Mouse (Mus musculus) MEL (cell line): Measurements from ENCODE around the gene Fbxw8. TPM values are rescaled to one million over a fixed set of nuclear protein-coding genes. Genes with fewer than 3 reads are reported as not detected.

Experiments
- DNase-seq: peaks from one replicate; pipeline ENCODE4 v3.0.0; 2011; ENCODE audit warnings: low read depth, low spot score
- H3K27ac ChIP-seq: 2 replicates; pipeline ENCODE4 v1.5.1; 2012; ENCODE audit warnings: low read depth, mild to moderate bottlenecking, control low read depth, low read length, moderate library complexity; ENCODE audit not compliant: control insufficient read depth
- H3K27me3 ChIP-seq, 2 experiments: fragments of 150-350 bp in 1 of 2; sonication (generic) in 1 of 2; 2 replicates each; pipeline ENCODE4 v1.6.1; 2012; ENCODE audit warnings: low read length in 2 of 2, mild to moderate bottlenecking in 2 of 2, improper control_type of control experiment in 1 of 2, moderate library complexity in 1 of 2; ENCODE audit not compliant: insufficient read depth in 2 of 2, control insufficient read depth in 1 of 2
- H3K36me3 ChIP-seq, 2 experiments: 2 replicates each; pipeline ENCODE4 v1.6.1; 2012 to 2014; ENCODE audit warnings: low read length in 2 of 2, improper control_type of control experiment in 1 of 2, inconsistent platforms in 1 of 2, mild to moderate bottlenecking in 1 of 2; ENCODE audit not compliant: insufficient read depth in 2 of 2, control insufficient read depth in 1 of 2
- H3K4me1 ChIP-seq, 2 experiments: fragments of 150-350 bp in 1 of 2; sonication (generic) in 1 of 2; 2 replicates each; pipeline ENCODE4 v1.6.1; 2012; ENCODE audit warnings: low read length in 2 of 2, improper control_type of control experiment in 1 of 2, mild to moderate bottlenecking in 1 of 2; ENCODE audit not compliant: insufficient read depth in 2 of 2, control insufficient read depth in 1 of 2
- H3K4me3 ChIP-seq, 2 experiments: fragments of 150-350 bp in 1 of 2; sonication (generic) in 1 of 2; 2 replicates each; pipeline ENCODE4 v1.5.1; 2012; ENCODE audit warnings: low read depth in 2 of 2, low read length in 2 of 2, mild to moderate bottlenecking in 2 of 2, moderate library complexity in 2 of 2, control low read depth in 1 of 2, improper control_type of control experiment in 1 of 2; ENCODE audit not compliant: control insufficient read depth in 1 of 2, insufficient read depth in 1 of 2
- H3K79me2 ChIP-seq: 2 replicates; pipeline ENCODE4 v1.6.1; 2012; ENCODE audit warnings: mild to moderate bottlenecking, low read length, moderate library complexity; ENCODE audit not compliant: control insufficient read depth, poor library complexity, insufficient read depth
- H3K9ac ChIP-seq: 2 replicates; pipeline ENCODE4 v1.6.1; 2012; ENCODE audit warnings: low read depth, mild to moderate bottlenecking, control low read depth, low read length, moderate library complexity; ENCODE audit not compliant: control insufficient read depth, poor library complexity, severe bottlenecking
- H3K9me3 ChIP-seq: fragments of 150-350 bp; sonication (generic); replicated peaks from 2 replicates; pipeline ENCODE4 v1.6.1; 2012; ENCODE audit warnings: mild to moderate bottlenecking, low read length, improper control_type of control experiment, moderate library complexity; ENCODE audit not compliant: insufficient read depth
- CHD1 ChIP-seq: IDR thresholded peaks from 2 replicates; pipeline ENCODE4 v1.6.1; 2012; ENCODE audit warnings: low read depth, mild to moderate bottlenecking, inconsistent platforms, low read length, improper control_type of control experiment
- CTCF ChIP-seq, 3 experiments: IDR thresholded peaks in 2 of 3; conservative IDR thresholded peaks in 1 of 3; 2 replicates each; pipeline ENCODE4 v1.5.1; 2011 to 2012; ENCODE audit warnings: low read length in 3 of 3, low read depth in 2 of 3, mild to moderate bottlenecking in 2 of 3, improper control_type of control experiment in 1 of 3, inconsistent platforms in 1 of 3, mixed read lengths in 1 of 3, moderate library complexity in 1 of 3; ENCODE audit not compliant: control insufficient read depth in 1 of 3, insufficient read depth in 1 of 3, poor library complexity in 1 of 3, severe bottlenecking in 1 of 3
- EP300 ChIP-seq, 2 experiments: IDR thresholded peaks; 2 replicates each; pipeline ENCODE4 v1.6.1; 2011; ENCODE audit warnings: improper control_type of control experiment in 2 of 2, low read length in 2 of 2, low read depth in 1 of 2, mild to moderate bottlenecking in 1 of 2
- ETS1 ChIP-seq: IDR thresholded peaks from 2 replicates; pipeline ENCODE4 v1.6.1; 2012; ENCODE audit warnings: low read depth, mild to moderate bottlenecking, inconsistent platforms, low read length, improper control_type of control experiment, moderate library complexity
- MYC ChIP-seq: IDR thresholded peaks from 2 replicates; pipeline ENCODE4 v1.6.1; 2011; ENCODE audit warnings: low read depth, mild to moderate bottlenecking, low read length, improper control_type of control experiment, moderate library complexity
- NRF1 ChIP-seq: IDR thresholded peaks from 2 replicates; pipeline ENCODE4 v1.6.1; 2014; ENCODE audit warnings: low read depth, mild to moderate bottlenecking, inconsistent platforms, low read length, improper control_type of control experiment, moderate library complexity; ENCODE audit not compliant: poor library complexity, insufficient read depth, severe bottlenecking
- POLR2AphosphoS2 ChIP-seq: IDR thresholded peaks from 2 replicates; pipeline ENCODE4 v1.6.1; 2011; ENCODE audit warnings: low read length, improper control_type of control experiment
- TAL1 ChIP-seq: IDR thresholded peaks from 2 replicates; pipeline ENCODE4 v1.6.1; 2012; ENCODE audit warnings: mild to moderate bottlenecking, inconsistent platforms, low read length, moderate library complexity, mixed read lengths
- TCF12 ChIP-seq: IDR thresholded peaks from 2 replicates; pipeline ENCODE4 v1.6.1; 2014; ENCODE audit warnings: low read depth, mild to moderate bottlenecking, inconsistent platforms, low read length, improper control_type of control experiment, moderate library complexity
- ZMIZ1 ChIP-seq: IDR thresholded peaks from 2 replicates; pipeline ENCODE4 v1.6.1; 2012; ENCODE audit warnings: low read depth, mild to moderate bottlenecking, inconsistent platforms, low read length, improper control_type of control experiment, moderate library complexity
- ZNF384 ChIP-seq: IDR thresholded peaks from 2 replicates; pipeline ENCODE4 v1.6.1; 2012; ENCODE audit warnings: low read depth, mild to moderate bottlenecking, inconsistent platforms, low read length, improper control_type of control experiment
- polyA plus RNA-seq, 2 experiments: library from polyadenylated mRNA; stranded (reverse) in 1 of 2; unstranded in 1 of 2; fragments of >175 nt in 1 of 2; fragments of >200 nt in 1 of 2; gene quantifications; 2 replicates each; pipeline versions ENCODE4 v1.2.1 to v1.2.4; 2012; ENCODE audit warnings: low replicate concordance in 2 of 2, low read depth in 1 of 2; ENCODE audit not compliant: insufficient read length in 2 of 2, insufficient read depth in 1 of 2, missing spikeins in 1 of 2
- total RNA-seq: library from RNA; depleted of rRNA; stranded (reverse); fragments of 300-350 nt; gene quantifications from 2 replicates; pipeline ENCODE4 v1.2.3, GENCODE M21; 2012

Fbxw8 gene
- total and polyA plus RNA-seq, 3 experiments, result 49.9 to 57.4 (median 52.5) TPM

GRCm38 (mm10) chr5:118186903-118187633 lies 31.8 kb upstream of the Fbxw8 start:
- no peak for DNase-seq
- no peaks in the 10 kb centered on the region for H3K27me3 ChIP-seq
- TF ChIP-seq TCF12, result no peak
- TF ChIP-seq NRF1, result no peak
- TF ChIP-seq ZMIZ1, result no peak
- no peak for TF ChIP-seq ZNF384
- TF ChIP-seq MYC, result no peak
- no peak for TF ChIP-seq POLR2AphosphoS2
- no peak for TF ChIP-seq TAL1
- TF ChIP-seq EP300 (IDR thresholded peaks at IDR 0.05; ENCODE audit: low read depth in 1 of 2, low read length in 2 of 2), result no peak

GRCm38 (mm10) chr5:118177640-118178039 lies 22.4 kb upstream of the Fbxw8 start:
- no peak overlapping the region for H3K27ac ChIP-seq
- no peaks in the 10 kb centered on the region for H3K36me3 ChIP-seq
- no peaks in the 10 kb centered on the region for H3K79me2 ChIP-seq
- H3K4me3 ChIP-seq, result no peak overlapping the region
- H3K9me3 ChIP-seq, result no peaks in the 10 kb centered on the region
- H3K9ac ChIP-seq, result no peak overlapping the region
- no peaks in the 10 kb centered on the region for H3K4me1 ChIP-seq
- DNase-seq, result no peak
- TF ChIP-seq CHD1, result no peak
- TF ChIP-seq, all 39 proteins: peak for 0
- H3K27me3 ChIP-seq, result no peaks in the 10 kb centered on the region

More at GRCm38 (mm10) chr5:118186903-118187633, 31.8 kb upstream of the Fbxw8 start:
- no peak overlapping the region for H3K27ac ChIP-seq
- no peak overlapping the region for H3K4me3 ChIP-seq
- no peaks in the 10 kb centered on the region for H3K79me2 ChIP-seq
- no peaks in the 10 kb centered on the region for H3K36me3 ChIP-seq
- H3K9me3 ChIP-seq, result no peaks in the 10 kb centered on the region
- no peaks in the 10 kb centered on the region for H3K4me1 ChIP-seq
- no peak overlapping the region for H3K9ac ChIP-seq

- TF ChIP-seq ETS1 (no peak), CTCF (IDR thresholded peaks at IDR 0.05 in 2 of 3, conservative IDR thresholded peaks at IDR 0.05 in 1 of 3; ENCODE audit: control insufficient read depth in 1 of 3, insufficient read depth in 1 of 3, low read depth in 2 of 3, low read length in 3 of 3, poor library complexity in 1 of 3, severe bottlenecking in 1 of 3) (peak; percentile 18 to 41 (median 33); a peak in 5 of 6 replicates)
- TF ChIP-seq, all 39 proteins: peak for 1
- Histone ChIP-seq H3K36me3 (no peaks in the 10 kb centered on the region), H3K9ac (no peak overlapping the region), H3K9me3 (no peaks in the 10 kb centered on the region), H3K4me1 (no peaks in the 10 kb centered on the region), H3K27ac (no peak overlapping the region), H3K4me3 (no peak overlapping the region), H3K27me3 (no peaks in the 10 kb centered on the region), H3K79me2 (no peaks in the 10 kb centered on the region)
- DNase-seq, result no peak
These were observed 19.9 kb upstream of the Fbxw8 start for GRCm38 (mm10) chr5:118175137-118175536.
